Mouse (Mus musculus) small intestine, adult 2 months (tissue): Measurements from ENCODE around the gene Gucy2d.

Experiments used
- CTCF ChIP-seq: fragments of 200-500 bp; IDR thresholded peaks from 2 replicates; pipeline ENCODE4 v1.5.1; 2012; ENCODE audit warnings: low read depth, mild to moderate bottlenecking, control low read depth, inconsistent platforms, low read length, moderate library complexity, mixed read lengths; ENCODE audit not compliant: insufficient replicate concordance, insufficient read length; ENCODE audit errors: extremely low read depth
- POLR2A ChIP-seq: fragments of 200-500 bp; IDR thresholded peaks from 2 replicates; pipeline ENCODE4 v1.6.1; 2012; ENCODE audit warnings: low read depth, mild to moderate bottlenecking, control low read depth, inconsistent platforms, low read length, moderate library complexity

DNA sequence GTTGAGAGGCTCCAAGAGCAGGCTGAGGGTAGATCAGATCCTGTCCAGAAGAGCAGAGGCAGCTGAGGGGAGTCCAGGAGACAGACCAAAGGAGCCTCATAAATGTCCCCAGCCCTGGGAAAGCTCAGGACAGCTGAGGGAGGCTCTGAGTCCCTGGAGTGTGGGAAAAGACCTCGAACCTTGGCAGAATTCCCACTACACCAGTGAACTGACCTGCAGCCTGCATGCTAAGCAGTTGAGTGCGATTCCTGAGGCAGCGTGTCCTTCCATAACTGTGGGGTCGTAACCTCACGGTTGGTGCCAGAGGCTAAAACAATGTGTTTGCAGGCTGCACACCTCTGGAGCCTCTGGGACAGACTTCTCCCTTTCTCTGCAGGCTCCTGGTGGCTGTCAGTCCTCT, 20.9 kb upstream of the Gucy2d start:
- TF ChIP-seq CTCF (no peak), POLR2A (no peak)
